Mouse (Mus musculus) forebrain, embryonic 13.5 days (tissue): ENCODE results near the gene Pclaf. TPM values are rescaled to one million over a fixed set of nuclear protein-coding genes. Genes with fewer than 3 reads are reported as not detected.

Experiments used
- ATAC-seq: fragments of 200-750 bp; cut with Nextera tagmentation; 2 replicates; pipeline ENCODE4 v1.8.0; 2017
- H3K27ac ChIP-seq: fragments of 300-500 bp; sonication (generic); 2 replicates; pipeline ENCODE4 v1.5.1; 2015; ENCODE audit warnings: inconsistent platforms, mild to moderate bottlenecking, moderate library complexity
- H3K27me3 ChIP-seq: fragments of 300-500 bp; sonication (generic); 2 replicates; pipeline ENCODE4 v1.6.1; 2015; ENCODE audit warnings: mild to moderate bottlenecking, inconsistent platforms
- H3K36me3 ChIP-seq: fragments of 300-500 bp; sonication (generic); 2 replicates; pipeline ENCODE4 v1.6.1; 2015; ENCODE audit warnings: mild to moderate bottlenecking, inconsistent platforms; ENCODE audit not compliant: poor library complexity, severe bottlenecking
- H3K4me1 ChIP-seq: fragments of 300-500 bp; sonication (generic); 2 replicates; pipeline ENCODE4 v1.6.1; 2015; ENCODE audit warnings: inconsistent platforms
- H3K4me2 ChIP-seq: fragments of 300-500 bp; sonication (generic); 2 replicates; pipeline ENCODE4 v1.6.1; 2015; ENCODE audit warnings: inconsistent platforms, mild to moderate bottlenecking, moderate library complexity
- H3K4me3 ChIP-seq: fragments of 300-500 bp; sonication (generic); 2 replicates; pipeline ENCODE4 v1.5.1; 2015; ENCODE audit warnings: mild to moderate bottlenecking, inconsistent platforms
- H3K9ac ChIP-seq: fragments of 300-500 bp; sonication (generic); 2 replicates; pipeline ENCODE4 v1.6.1; 2015; ENCODE audit warnings: mild to moderate bottlenecking, inconsistent platforms
- H3K9me3 ChIP-seq: fragments of 300-500 bp; sonication (generic); replicated peaks from 2 replicates; pipeline ENCODE4 v1.6.1; 2016; ENCODE audit warnings: inconsistent platforms
- WGBS: fragments of 180-500 bp; shearing (Covaris S2); methylation state at CpG from one replicate; pipeline ENCODE4 v1.1.7; 2015; 5-methylcytosine and 5-hydroxymethylcytosine counted together
- polyA plus RNA-seq: library from polyadenylated mRNA; unstranded; fragments of >200 nt; fragmentation: Nextera tagmentation; extraction: Ambion mirVana; gene quantifications from 2 replicates; pipeline ENCODE4 v1.2.1, GENCODE M21; 2015

Gene Pclaf
- polyA plus RNA-seq: 166 and 189 TPM in 2 replicates

DNA sequence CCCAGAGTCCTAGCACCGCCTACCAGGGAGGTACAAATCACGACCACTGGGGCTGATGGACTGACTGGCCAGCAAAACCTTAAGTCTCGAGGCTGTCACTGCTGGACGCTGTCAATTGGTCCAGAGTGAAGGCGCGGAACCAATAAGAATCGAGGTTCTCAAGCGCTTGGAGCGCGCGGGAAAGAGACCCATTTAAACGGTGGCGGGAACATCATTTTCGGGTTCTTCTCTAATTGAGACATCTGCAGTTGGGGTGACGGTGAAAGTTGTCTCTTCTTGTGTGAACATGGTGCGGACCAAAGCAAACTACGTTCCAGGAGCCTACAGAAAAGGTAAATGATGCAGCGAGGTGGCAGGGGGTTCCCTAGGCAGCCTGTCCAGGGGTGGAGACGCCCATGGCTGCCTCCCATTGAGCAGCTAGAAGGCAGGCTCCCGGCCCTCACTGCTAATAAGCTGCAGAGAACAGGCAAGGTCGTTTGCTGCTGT is at the start of gene Pclaf:
TSS of gene Pclaf (plus strand) at position 95 of the 486 bp plus-strand sequence.
- whole genome bisulfite sequencing: 0% methylated on average over 21 of the region's 21 CpGs
- peak within 1 kb of the TSS; percentile 66 for H3K9ac ChIP-seq

DNA sequence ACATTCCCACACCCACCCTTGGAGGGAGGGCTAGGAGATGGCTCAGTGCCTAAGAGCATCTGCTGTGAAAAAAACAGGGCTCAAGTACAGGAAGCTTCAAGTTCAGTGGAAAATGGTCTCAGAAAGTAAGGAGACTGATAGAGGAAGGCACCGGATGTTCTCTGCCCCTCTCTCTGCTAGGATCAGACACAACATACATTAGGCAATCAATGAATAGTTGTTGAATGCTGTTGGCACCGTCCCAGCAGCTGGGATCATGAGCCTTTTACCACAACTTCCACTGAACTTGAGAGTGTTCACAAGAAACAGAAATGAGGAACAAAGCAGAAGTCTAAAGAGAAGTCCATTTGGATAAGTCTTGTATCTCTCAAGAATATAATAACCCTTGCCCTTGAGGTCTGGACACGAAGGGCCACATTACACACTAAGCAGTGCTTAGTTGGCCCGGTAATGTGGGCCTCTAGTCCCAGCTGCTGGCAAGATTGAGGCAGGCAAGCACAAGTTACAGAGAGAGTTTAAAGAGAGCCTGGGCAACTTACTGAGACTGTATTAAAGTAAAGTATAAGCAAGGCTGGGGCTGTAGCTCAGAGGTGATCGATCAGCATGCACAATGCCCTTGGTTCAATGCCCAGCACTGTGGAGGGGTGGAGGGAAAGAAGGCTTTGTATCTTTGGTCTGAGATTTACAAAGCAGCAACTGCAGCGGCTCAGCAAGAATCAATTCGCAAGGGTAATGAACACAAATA is 45.4 kb upstream of the Pclaf start:
- no peak overlapping the region for H3K4me3 ChIP-seq
- H3K9me3 ChIP-seq: no peaks in the 10 kb centered on the region
- no peaks in the 10 kb centered on the region for H3K27me3 ChIP-seq
- no peaks in the 10 kb centered on the region; the same call in 1 of the 2 replicates for H3K36me3 ChIP-seq
- ATAC-seq: no peak
- peak overlapping the region; percentile 62; the same call in 1 of the 2 replicates for H3K27ac ChIP-seq
- H3K4me1 ChIP-seq: peaks cover 30% of the 10 kb centered on the region
- no peak overlapping the region for H3K9ac ChIP-seq
- WGBS: 29% methylated on average over 7 of the region's 7 CpGs
- 0 out of 2 replicates have a peak overlapping the region, but pooled peaks have one; percentile 13 for H3K4me2 ChIP-seq

More for the DNA sequence above, at the start of gene Pclaf:
- H3K4me2 ChIP-seq: peak within 1 kb of the TSS; percentile 78
- H3K4me3 ChIP-seq: peak within 1 kb of the TSS; percentile 58
- ATAC-seq: peak; percentile 93
- peaks cover 22% of the 10 kb centered on the region for H3K4me1 ChIP-seq
- peaks cover 24% of the 10 kb centered on the region for H3K36me3 ChIP-seq
- H3K27ac ChIP-seq: no peak within 1 kb of the TSS
- H3K27me3 ChIP-seq: no peaks in the 10 kb centered on the region
- H3K9me3 ChIP-seq: no peaks in the 10 kb centered on the region

DNA sequence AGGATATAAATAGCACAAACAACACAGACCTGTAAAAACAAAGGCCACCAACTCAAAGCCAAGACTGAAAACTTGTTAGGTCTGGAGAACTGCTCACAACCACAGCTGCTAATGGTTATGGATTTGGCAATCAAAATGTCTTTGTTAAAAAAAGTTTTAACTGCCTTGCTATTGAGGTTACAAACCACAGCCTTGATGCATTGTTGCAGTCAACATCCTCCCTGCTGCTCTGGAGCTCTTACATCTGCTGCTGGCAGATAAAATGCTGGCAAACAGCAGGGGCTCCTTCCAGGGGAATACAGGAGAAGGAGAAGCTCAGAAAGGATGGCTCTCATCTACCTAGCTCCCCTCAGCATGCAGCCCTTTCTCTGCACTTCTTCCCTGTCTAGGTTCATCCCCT is 41.9 kb upstream of the Pclaf start:
- no peak overlapping the region for H3K27ac ChIP-seq
- no peak overlapping the region for H3K4me2 ChIP-seq
- peaks cover 4% of the 10 kb centered on the region; the same call in 1 of the 2 replicates for H3K36me3 ChIP-seq
- H3K9ac ChIP-seq: no peak overlapping the region
- H3K4me3 ChIP-seq: no peak overlapping the region
- H3K27me3 ChIP-seq: no peaks in the 10 kb centered on the region
- no peak for ATAC-seq
- no peaks in the 10 kb centered on the region for H3K9me3 ChIP-seq
- H3K4me1 ChIP-seq: peaks cover 30% of the 10 kb centered on the region

DNA sequence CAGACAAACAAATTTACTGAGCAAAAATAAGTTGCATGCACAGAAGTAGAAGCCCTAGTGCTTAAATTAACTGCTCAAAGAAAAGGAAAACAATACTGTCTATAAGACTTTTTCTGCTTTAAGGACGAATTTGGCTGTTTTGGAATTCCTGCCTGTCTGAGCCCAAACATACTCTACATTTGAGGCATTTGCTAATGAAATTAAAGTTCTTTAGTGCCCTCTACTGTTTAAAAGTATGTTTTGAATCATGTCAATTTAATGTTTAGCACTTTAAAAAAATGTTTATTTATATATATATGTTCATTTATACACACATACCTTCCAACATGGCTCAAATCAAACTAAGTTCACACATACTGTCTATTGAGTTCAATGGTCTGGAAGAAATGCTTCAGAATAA is 39.8 kb upstream of the Pclaf start:
- Histone ChIP-seq H3K27me3 (no peaks in the 10 kb centered on the region), H3K4me3 (no peak overlapping the region), H3K9ac (no peak overlapping the region), H3K4me2 (no peak overlapping the region), H3K36me3 (peaks cover 11% of the 10 kb centered on the region), H3K9me3 (no peaks in the 10 kb centered on the region), H3K27ac (no peak overlapping the region), H3K4me1 (peaks cover 13% of the 10 kb centered on the region)
- 12% methylated on average over 1 of the region's 1 CpGs for WGBS
- no peak for ATAC-seq

DNA sequence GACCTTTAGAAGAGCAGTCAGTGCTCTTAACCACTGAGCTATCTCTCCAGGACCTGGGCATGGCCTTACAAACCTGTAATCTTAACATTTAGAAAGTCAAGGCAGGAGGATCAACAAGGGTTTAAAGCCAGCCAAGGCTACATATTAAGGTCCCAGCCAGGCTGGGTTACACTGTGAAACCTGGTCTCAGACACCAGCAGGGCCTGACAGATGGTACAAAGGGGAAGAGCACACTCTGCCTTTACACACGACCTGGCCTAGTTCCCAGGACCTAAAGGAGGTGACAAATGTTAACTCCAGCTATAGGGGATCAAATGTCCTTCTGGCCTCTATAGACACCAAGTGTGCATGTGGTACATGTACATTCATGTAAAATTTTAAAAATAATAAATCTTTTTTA is 30.4 kb upstream of the Pclaf start:
- H3K4me2 ChIP-seq: no peak overlapping the region
- H3K9ac ChIP-seq: no peak overlapping the region
- WGBS: 75% methylated on average over 1 of the region's 1 CpGs
- no peaks in the 10 kb centered on the region for H3K27me3 ChIP-seq
- H3K4me1 ChIP-seq: no peaks in the 10 kb centered on the region
- no peaks in the 10 kb centered on the region for H3K9me3 ChIP-seq
- no peak overlapping the region for H3K27ac ChIP-seq
- H3K36me3 ChIP-seq: peaks cover 53% of the 10 kb centered on the region
- no peak for ATAC-seq
- H3K4me3 ChIP-seq: no peak overlapping the region

DNA sequence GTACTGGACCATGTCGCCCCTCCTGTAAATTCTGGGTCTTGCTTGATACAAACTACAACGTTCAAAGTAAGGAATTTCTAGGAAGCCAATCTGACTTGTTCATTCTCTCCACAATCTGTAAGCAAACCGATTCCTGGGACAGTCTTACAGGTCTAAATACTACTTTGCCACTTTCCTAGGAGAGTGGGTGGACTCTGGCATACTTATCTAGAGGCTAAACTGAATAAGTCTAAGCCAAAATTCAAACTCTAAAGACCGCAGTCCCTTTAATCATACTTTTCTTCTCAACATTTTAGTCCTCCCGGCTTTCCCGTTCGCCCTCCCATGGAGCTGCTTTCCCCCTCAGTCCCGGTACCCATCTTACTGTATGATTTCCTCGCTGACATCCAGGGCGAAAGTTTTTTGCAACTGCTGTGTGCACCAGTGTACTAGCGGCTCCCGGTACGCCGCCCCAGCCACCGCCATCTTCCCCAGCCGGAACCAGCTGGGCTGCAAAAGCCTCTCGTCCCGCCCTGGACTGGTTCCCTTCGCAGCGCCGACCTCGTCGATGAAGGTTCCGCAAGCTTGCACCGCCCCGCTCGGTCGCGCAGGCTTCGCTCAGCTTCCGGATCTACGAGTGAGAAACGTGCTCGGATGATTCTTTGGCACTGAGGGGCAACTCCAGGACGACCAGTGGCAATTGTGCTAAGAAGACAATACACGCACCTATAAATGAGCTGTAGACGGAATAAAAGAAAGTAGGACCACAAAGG is 5.3 kb upstream of the Pclaf start:
- peak; percentile 95 for ATAC-seq

DNA sequence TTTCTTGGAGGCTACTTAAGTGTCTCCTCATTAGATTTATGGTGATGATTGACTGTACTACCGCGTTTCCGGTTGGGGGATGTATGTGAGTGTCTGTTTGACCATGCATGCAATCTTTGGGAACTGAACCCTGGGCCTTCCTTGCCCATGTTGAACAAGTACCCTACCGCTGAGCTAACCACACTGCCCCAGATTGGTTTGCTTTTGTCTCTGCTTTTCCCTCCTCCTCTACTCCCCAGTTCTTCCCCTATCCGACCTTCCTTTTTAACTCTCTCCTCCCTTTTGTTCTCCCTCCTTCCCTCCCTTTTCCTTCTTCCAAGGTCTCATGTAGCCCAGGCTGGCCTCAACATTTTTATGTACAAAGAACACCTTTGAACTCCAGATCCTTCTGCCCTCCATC is 1.1 kb downstream of the Pclaf start:
- Histone ChIP-seq H3K36me3 (peaks cover 32% of the 10 kb centered on the region), H3K4me2 (peak overlapping the region; percentile 78), H3K27ac (no peak overlapping the region), H3K9ac (peak overlapping the region; percentile 66), H3K4me3 (peak overlapping the region; percentile 58), H3K27me3 (no peaks in the 10 kb centered on the region), H3K9me3 (no peaks in the 10 kb centered on the region), H3K4me1 (peaks cover 17% of the 10 kb centered on the region)
- WGBS: 4% methylated on average over 5 of the region's 5 CpGs
- no peak for ATAC-seq

More for the DNA sequence above, 5.3 kb upstream of the Pclaf start:
- Histone ChIP-seq H3K4me3 (peak overlapping the region; percentile 59), H3K27me3 (no peaks in the 10 kb centered on the region), H3K4me2 (peak overlapping the region; percentile 72), H3K36me3 (peaks cover 6% of the 10 kb centered on the region; the same call in 1 of the 2 replicates), H3K9me3 (no peaks in the 10 kb centered on the region), H3K9ac (peak overlapping the region; percentile 75), H3K4me1 (peaks cover 13% of the 10 kb centered on the region), H3K27ac (peak overlapping the region; percentile 16; the same call in 1 of the 2 replicates)
- under 1% methylated on average over 37 of the region's 37 CpGs for WGBS

DNA sequence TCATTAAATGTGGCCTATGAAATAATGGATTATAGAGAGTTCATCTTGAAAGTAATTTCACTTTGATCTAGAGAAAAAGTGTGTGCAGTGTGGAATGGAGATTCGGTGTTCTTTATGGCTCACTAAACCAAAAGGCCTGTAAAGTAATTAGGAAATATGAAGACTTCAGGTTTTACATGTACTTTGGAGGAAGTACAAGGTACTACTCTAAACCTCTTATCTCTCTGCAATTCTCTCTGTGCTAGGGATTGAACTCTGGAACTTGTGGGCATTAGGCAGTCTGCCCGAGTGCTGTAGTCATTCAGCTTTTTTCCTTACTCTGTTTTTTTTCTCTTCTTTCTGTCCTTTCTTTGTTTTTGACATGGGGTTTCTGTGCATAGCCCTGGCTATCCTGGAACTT is 6.9 kb downstream of the Pclaf start:
- H3K9me3 ChIP-seq: no peaks in the 10 kb centered on the region
- peaks cover 62% of the 10 kb centered on the region for H3K36me3 ChIP-seq
- no peak overlapping the region for H3K4me2 ChIP-seq

DNA sequence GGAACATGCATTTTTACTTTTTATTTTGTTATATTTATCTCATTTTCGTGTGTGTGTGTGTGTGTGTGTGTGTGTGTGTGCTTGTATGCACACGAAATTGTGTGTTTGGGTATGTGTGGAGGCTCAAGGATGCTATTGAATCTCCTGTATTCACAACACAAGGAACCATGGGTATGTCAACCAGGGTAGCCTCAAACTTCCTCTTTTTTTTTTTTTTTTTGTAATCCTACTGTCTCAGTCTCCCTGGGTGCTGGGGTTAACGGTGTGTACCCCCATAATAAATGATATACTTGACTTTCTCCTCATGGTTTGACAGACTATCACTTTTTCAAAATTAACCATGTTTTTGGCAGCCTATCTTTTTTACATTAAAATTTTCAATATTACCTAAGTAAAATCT is 12.8 kb downstream of the Pclaf start:
- H3K4me3 ChIP-seq: no peak overlapping the region
- 86% methylated on average over 3 of the region's 3 CpGs for WGBS

More for the DNA sequence above, 6.9 kb downstream of the Pclaf start:
- 88% methylated on average over 2 of the region's 2 CpGs for WGBS
- H3K4me3 ChIP-seq: no peak overlapping the region
- ATAC-seq: no peak
- H3K27me3 ChIP-seq: no peaks in the 10 kb centered on the region
- no peak overlapping the region for H3K9ac ChIP-seq
- no peaks in the 10 kb centered on the region for H3K4me1 ChIP-seq
- no peak overlapping the region for H3K27ac ChIP-seq

DNA sequence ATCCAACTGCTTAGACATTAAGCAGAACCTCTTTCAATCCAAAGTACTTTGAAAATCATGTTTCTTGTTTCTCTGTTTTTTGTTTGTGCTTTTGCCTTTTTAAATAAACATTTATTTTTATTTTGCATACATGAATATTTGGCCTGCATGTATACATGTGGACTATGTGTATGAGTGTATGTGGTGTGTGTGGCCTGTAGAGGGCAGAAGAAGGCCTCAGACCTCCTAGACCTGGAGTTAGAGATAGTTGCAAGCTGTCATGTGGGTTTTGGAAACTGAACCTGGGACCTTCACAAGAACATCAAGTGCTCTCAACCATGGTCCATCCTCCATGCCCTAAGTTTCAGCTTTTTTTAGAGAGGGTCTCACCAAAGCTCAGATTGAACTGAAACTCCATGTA is 13.4 kb downstream of the Pclaf start:
- H3K4me1 ChIP-seq: peaks cover 8% of the 10 kb centered on the region
- H3K27ac ChIP-seq: no peak overlapping the region
- ATAC-seq: no peak
- H3K36me3 ChIP-seq: peaks cover 31% of the 10 kb centered on the region
- no peak overlapping the region for H3K9ac ChIP-seq
- H3K27me3 ChIP-seq: no peaks in the 10 kb centered on the region
- no peak overlapping the region for H3K4me2 ChIP-seq
- H3K4me3 ChIP-seq: no peak overlapping the region
- H3K9me3 ChIP-seq: no peaks in the 10 kb centered on the region

More for the DNA sequence above, 12.8 kb downstream of the Pclaf start:
- H3K36me3 ChIP-seq: peaks cover 33% of the 10 kb centered on the region
- no peak overlapping the region for H3K9ac ChIP-seq
- H3K27me3 ChIP-seq: no peaks in the 10 kb centered on the region
- no peak overlapping the region for H3K4me2 ChIP-seq
- no peak for ATAC-seq
- peaks cover 5% of the 10 kb centered on the region for H3K4me1 ChIP-seq
- no peak overlapping the region for H3K27ac ChIP-seq
- H3K9me3 ChIP-seq: no peaks in the 10 kb centered on the region

DNA sequence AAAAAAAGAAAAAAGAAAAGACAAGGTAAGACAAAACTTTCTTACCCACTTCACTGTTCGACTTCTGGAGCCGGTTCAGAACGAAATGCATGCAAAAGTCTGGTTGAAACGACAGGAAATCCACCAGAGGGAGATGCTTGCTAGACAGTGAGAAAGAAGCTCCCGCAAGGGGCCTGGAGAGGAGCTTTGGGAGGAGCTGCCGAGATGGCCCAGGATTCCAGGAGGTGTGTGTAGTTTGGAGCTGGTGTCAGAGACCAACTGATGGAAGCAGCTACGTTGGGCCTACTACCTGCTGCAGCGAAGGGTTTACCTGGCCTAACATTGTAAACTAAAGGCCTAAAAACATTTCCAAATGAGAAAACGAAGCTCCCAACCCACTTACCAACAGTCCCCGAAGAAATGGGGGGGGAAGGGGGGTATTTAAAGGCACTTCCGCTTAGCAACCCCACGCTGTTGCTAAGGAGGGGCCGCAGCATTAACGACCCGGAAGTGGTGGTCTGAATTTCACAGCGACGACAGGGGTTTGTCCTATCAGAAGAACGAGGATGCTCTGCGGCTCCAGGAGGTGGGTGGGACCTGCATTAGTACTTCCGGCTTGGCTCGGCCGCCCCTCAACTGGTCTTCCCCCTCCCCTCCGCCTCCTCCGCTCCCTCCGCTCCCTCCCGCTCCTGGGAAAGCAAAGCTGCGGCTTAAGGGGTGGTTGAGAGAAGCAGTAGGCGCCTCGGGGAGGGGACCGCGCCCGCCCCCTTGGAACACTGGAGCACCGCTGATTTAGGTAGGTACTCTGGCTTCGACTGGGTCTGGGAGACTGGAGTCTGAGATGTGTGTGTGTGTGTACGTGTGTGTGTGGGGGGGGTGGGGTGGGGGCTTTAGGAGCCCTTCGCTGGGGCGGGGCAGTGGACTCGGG is 18.6 kb downstream of the Pclaf start, which contains the start of the genes Trip4 and Csnk1g1:
TSS of gene Trip4 (minus strand) at position 401 of the 907 bp plus-strand sequence.
TSS of gene Csnk1g1 (plus strand) at position 531 of the 907 bp plus-strand sequence.
- peak within 1 kb of the TSS; percentile 86 for H3K4me2 ChIP-seq
- peaks cover 16% of the 10 kb centered on the region for H3K4me1 ChIP-seq
- peak within 1 kb of the TSS; percentile 80 for H3K27ac ChIP-seq
- H3K9ac ChIP-seq: peak within 1 kb of the TSS; percentile 87
- peak; percentile 99 for ATAC-seq
- peak within 1 kb of the TSS; percentile 82 for H3K4me3 ChIP-seq
- peaks cover 10% of the 10 kb centered on the region; the same call in 1 of the 2 replicates for H3K36me3 ChIP-seq
- no peaks in the 10 kb centered on the region for H3K27me3 ChIP-seq
- no peaks in the 10 kb centered on the region for H3K9me3 ChIP-seq
- WGBS: under 1% methylated on average over 37 of the region's 38 CpGs
